Mouse (Mus musculus) MEL (cell line): ENCODE results near the gene Kcnab3. TPM values are rescaled to one million over a fixed set of nuclear protein-coding genes. Genes with fewer than 3 reads are reported as not detected.
A peak's percentile ranks its signal among the peaks of the same experiment; 100 is the strongest.

Source experiments
- DNase-seq: peaks from one replicate; pipeline ENCODE4 v3.0.0; 2011; ENCODE audit warnings: low read depth, low spot score
- H3K27ac ChIP-seq: 2 replicates; pipeline ENCODE4 v1.5.1; 2012; ENCODE audit warnings: low read depth, mild to moderate bottlenecking, control low read depth, low read length, moderate library complexity; ENCODE audit not compliant: control insufficient read depth
- H3K27me3 ChIP-seq, 2 experiments: fragments of 150-350 bp in 1 of 2; sonication (generic) in 1 of 2; 2 replicates each; pipeline ENCODE4 v1.6.1; 2012; ENCODE audit warnings: low read length in 2 of 2, mild to moderate bottlenecking in 2 of 2, improper control_type of control experiment in 1 of 2, moderate library complexity in 1 of 2; ENCODE audit not compliant: insufficient read depth in 2 of 2, control insufficient read depth in 1 of 2
- H3K36me3 ChIP-seq, 2 experiments: 2 replicates each; pipeline ENCODE4 v1.6.1; 2012 to 2014; ENCODE audit warnings: low read length in 2 of 2, improper control_type of control experiment in 1 of 2, inconsistent platforms in 1 of 2, mild to moderate bottlenecking in 1 of 2; ENCODE audit not compliant: insufficient read depth in 2 of 2, control insufficient read depth in 1 of 2
- H3K4me1 ChIP-seq, 2 experiments: fragments of 150-350 bp in 1 of 2; sonication (generic) in 1 of 2; 2 replicates each; pipeline ENCODE4 v1.6.1; 2012; ENCODE audit warnings: low read length in 2 of 2, improper control_type of control experiment in 1 of 2, mild to moderate bottlenecking in 1 of 2; ENCODE audit not compliant: insufficient read depth in 2 of 2, control insufficient read depth in 1 of 2
- H3K4me3 ChIP-seq, 2 experiments: fragments of 150-350 bp in 1 of 2; sonication (generic) in 1 of 2; 2 replicates each; pipeline ENCODE4 v1.5.1; 2012; ENCODE audit warnings: low read depth in 2 of 2, low read length in 2 of 2, mild to moderate bottlenecking in 2 of 2, moderate library complexity in 2 of 2, control low read depth in 1 of 2, improper control_type of control experiment in 1 of 2; ENCODE audit not compliant: control insufficient read depth in 1 of 2, insufficient read depth in 1 of 2
- H3K79me2 ChIP-seq: 2 replicates; pipeline ENCODE4 v1.6.1; 2012; ENCODE audit warnings: mild to moderate bottlenecking, low read length, moderate library complexity; ENCODE audit not compliant: control insufficient read depth, poor library complexity, insufficient read depth
- H3K9ac ChIP-seq: 2 replicates; pipeline ENCODE4 v1.6.1; 2012; ENCODE audit warnings: low read depth, mild to moderate bottlenecking, control low read depth, low read length, moderate library complexity; ENCODE audit not compliant: control insufficient read depth, poor library complexity, severe bottlenecking
- H3K9me3 ChIP-seq: fragments of 150-350 bp; sonication (generic); replicated peaks from 2 replicates; pipeline ENCODE4 v1.6.1; 2012; ENCODE audit warnings: mild to moderate bottlenecking, low read length, improper control_type of control experiment, moderate library complexity; ENCODE audit not compliant: insufficient read depth
- BHLHE40 ChIP-seq: IDR thresholded peaks from 2 replicates; pipeline ENCODE4 v1.6.1; 2012; ENCODE audit warnings: low read depth, mild to moderate bottlenecking, inconsistent platforms, low read length, improper control_type of control experiment, borderline replicate concordance
- CHD2 ChIP-seq: IDR thresholded peaks from 2 replicates; pipeline ENCODE4 v1.6.1; 2011; ENCODE audit warnings: low read length, improper control_type of control experiment
- CTCF ChIP-seq, 3 experiments: IDR thresholded peaks in 2 of 3; conservative IDR thresholded peaks in 1 of 3; 2 replicates each; pipeline ENCODE4 v1.5.1; 2011 to 2012; ENCODE audit warnings: low read length in 3 of 3, low read depth in 2 of 3, mild to moderate bottlenecking in 2 of 3, improper control_type of control experiment in 1 of 3, inconsistent platforms in 1 of 3, mixed read lengths in 1 of 3, moderate library complexity in 1 of 3; ENCODE audit not compliant: control insufficient read depth in 1 of 3, insufficient read depth in 1 of 3, poor library complexity in 1 of 3, severe bottlenecking in 1 of 3
- ELF1 ChIP-seq: IDR thresholded peaks from 2 replicates; pipeline ENCODE4 v1.6.1; 2014; ENCODE audit warnings: low read depth, mild to moderate bottlenecking, inconsistent platforms, low read length, improper control_type of control experiment, moderate library complexity
- GATA1 ChIP-seq: IDR thresholded peaks from 2 replicates; pipeline ENCODE4 v1.6.1; 2011; ENCODE audit warnings: low read depth, low read length, improper control_type of control experiment
- HCFC1 ChIP-seq: IDR thresholded peaks from 2 replicates; pipeline ENCODE4 v1.6.1; 2012; ENCODE audit warnings: low read depth, mild to moderate bottlenecking, inconsistent platforms, low read length, improper control_type of control experiment, moderate library complexity
- KAT2A ChIP-seq: conservative IDR thresholded peaks from 2 replicates; pipeline ENCODE4 v1.6.1; 2012; ENCODE audit warnings: low read depth, low read length, improper control_type of control experiment, inconsistent platforms
- MAFK ChIP-seq: IDR thresholded peaks from 2 replicates; pipeline ENCODE4 v1.6.1; 2011; ENCODE audit warnings: low read depth, mild to moderate bottlenecking, low read length, improper control_type of control experiment, borderline replicate concordance
- MEF2A ChIP-seq: IDR thresholded peaks from 2 replicates; pipeline ENCODE4 v1.6.1; 2014; ENCODE audit warnings: low read depth, mild to moderate bottlenecking, inconsistent platforms, low read length, improper control_type of control experiment; ENCODE audit not compliant: poor library complexity, insufficient replicate concordance, severe bottlenecking; ENCODE audit errors: extremely low read depth
- MYB ChIP-seq: IDR thresholded peaks from 2 replicates; pipeline ENCODE4 v1.6.1; 2011; ENCODE audit warnings: mild to moderate bottlenecking, low read depth, low read length, improper control_type of control experiment
- POLR2A ChIP-seq, 2 experiments: IDR thresholded peaks; 2 replicates each; pipeline ENCODE4 v1.6.1; 2011 to 2012; ENCODE audit warnings: low read length in 2 of 2, mild to moderate bottlenecking in 2 of 2, control low read depth in 1 of 2, improper control_type of control experiment in 1 of 2, low read depth in 1 of 2, moderate library complexity in 1 of 2; ENCODE audit not compliant: control insufficient read depth in 1 of 2, insufficient read depth in 1 of 2, poor library complexity in 1 of 2
- POLR2AphosphoS5 ChIP-seq: IDR thresholded peaks from 2 replicates; pipeline ENCODE4 v1.6.1; 2012; ENCODE audit warnings: low read depth, borderline replicate concordance, mild to moderate bottlenecking, inconsistent platforms, low read length, moderate library complexity, mixed read lengths
- RCOR1 ChIP-seq: IDR thresholded peaks from 2 replicates; pipeline ENCODE4 v1.6.1; 2012; ENCODE audit warnings: low read depth, mild to moderate bottlenecking, inconsistent platforms, low read length, improper control_type of control experiment
- SIN3A ChIP-seq: IDR thresholded peaks from 2 replicates; pipeline ENCODE4 v1.6.1; 2012; ENCODE audit warnings: low read length, improper control_type of control experiment, inconsistent platforms
- SMC3 ChIP-seq: IDR thresholded peaks from 2 replicates; pipeline ENCODE4 v1.6.1; 2011; ENCODE audit warnings: low read depth, low read length, improper control_type of control experiment
- USF2 ChIP-seq, 2 experiments: IDR thresholded peaks; 2 replicates each; pipeline ENCODE4 v1.6.1; 2011 to 2012; ENCODE audit warnings: improper control_type of control experiment in 2 of 2, low read length in 2 of 2, borderline replicate concordance in 1 of 2, inconsistent platforms in 1 of 2, low read depth in 1 of 2, mild to moderate bottlenecking in 1 of 2; ENCODE audit not compliant: insufficient read depth in 1 of 2
- ZC3H11A ChIP-seq: IDR thresholded peaks from 2 replicates; pipeline ENCODE4 v1.6.1; 2012; ENCODE audit warnings: low read depth, mild to moderate bottlenecking, inconsistent platforms, low read length, improper control_type of control experiment
- polyA plus RNA-seq, 2 experiments: library from polyadenylated mRNA; stranded (reverse) in 1 of 2; unstranded in 1 of 2; fragments of >175 nt in 1 of 2; fragments of >200 nt in 1 of 2; gene quantifications; 2 replicates each; pipeline versions ENCODE4 v1.2.1 to v1.2.4; 2012; ENCODE audit warnings: low replicate concordance in 2 of 2, low read depth in 1 of 2; ENCODE audit not compliant: insufficient read length in 2 of 2, insufficient read depth in 1 of 2, missing spikeins in 1 of 2
- total RNA-seq: library from RNA; depleted of rRNA; stranded (reverse); fragments of 300-350 nt; gene quantifications from 2 replicates; pipeline ENCODE4 v1.2.3, GENCODE M21; 2012

The Kcnab3 gene
- total and polyA plus RNA-seq, 3 experiments, result 3.8 to 6.2 TPM; not detected in 1

GRCm38 (mm10) chr11:69327648-69328047 is 1.6 kb downstream of the Kcnab3 start (continued):
- TF ChIP-seq ELF1, result no peak
- TF ChIP-seq SIN3A, result peak; percentile 17; the same call in 1 of the 2 replicates
- no peak for TF ChIP-seq SMC3
- no peak for TF ChIP-seq MEF2A
- TF ChIP-seq CHD2, result no peak
- TF ChIP-seq BHLHE40, result no peak
- TF ChIP-seq GATA1, result peak; percentile 58
- no peak for TF ChIP-seq POLR2AphosphoS5
- TF ChIP-seq, all 39 proteins: peak for 4

- peaks cover 5% of the 10 kb centered on the region for H3K79me2 ChIP-seq
- H3K9me3 ChIP-seq, result no peaks in the 10 kb centered on the region
- H3K36me3 ChIP-seq, result peaks cover 0 to 28% of the 10 kb centered on the region in 2 experiments; a peak in 2 of 4 replicates
- no peaks in the 10 kb centered on the region for H3K27me3 ChIP-seq
- TF ChIP-seq GATA1 (no peak), MAFK (no peak), HCFC1 (peak; percentile 68)
- no peak for DNase-seq
- H3K4me3 ChIP-seq, result no peak overlapping the region
- H3K9ac ChIP-seq, result no peak overlapping the region
- peaks cover 13 to 30% of the 10 kb centered on the region in 2 experiments for H3K4me1 ChIP-seq
- H3K27ac ChIP-seq, result no peak overlapping the region
Observed at GRCm38 (mm10) chr11:69328517-69328916, 2.5 kb downstream of the Kcnab3 start.

GRCm38 (mm10) chr11:69331152-69331551 is 5.1 kb downstream of the Kcnab3 start:
- Histone ChIP-seq H3K27me3 (no peaks in the 10 kb centered on the region), H3K79me2 (no peaks in the 10 kb centered on the region; the same call in 1 of the 2 replicates), H3K27ac (no peak overlapping the region), H3K9ac (no peak overlapping the region), H3K4me3 (no peak overlapping the region), H3K36me3 (peaks cover 0 to 15% of the 10 kb centered on the region in 2 experiments; a peak in 2 of 4 replicates), H3K4me1 (peaks cover 3 to 17% of the 10 kb centered on the region in 2 experiments), H3K9me3 (no peaks in the 10 kb centered on the region)
- no peak for DNase-seq
- TF ChIP-seq MYB (no peak), POLR2A (IDR thresholded peaks at IDR 0.05; ENCODE audit: control insufficient read depth in 1 of 2, insufficient read depth in 1 of 2, low read depth in 1 of 2, low read length in 2 of 2, poor library complexity in 1 of 2) (no peak), KAT2A (no peak), ZC3H11A (no peak), RCOR1 (no peak), CTCF (IDR thresholded peaks at IDR 0.05 in 2 of 3, conservative IDR thresholded peaks at IDR 0.05 in 1 of 3; ENCODE audit: control insufficient read depth in 1 of 3, insufficient read depth in 1 of 3, low read depth in 2 of 3, low read length in 3 of 3, poor library complexity in 1 of 3, severe bottlenecking in 1 of 3) (no peak), USF2 (IDR thresholded peaks at IDR 0.05; ENCODE audit: borderline replicate concordance in 1 of 2, insufficient read depth in 1 of 2, low read depth in 1 of 2, low read length in 2 of 2) (no peak)
